Mouse (Mus musculus): ENCODE results near the gene Arpc2. TPM values are rescaled to one million over a fixed set of nuclear protein-coding genes. Genes with fewer than 3 reads are reported as not detected.

Gene Arpc2
- polyA plus RNA-seq, 1 experiment from 2014 or later: 648 TPM

DNA sequence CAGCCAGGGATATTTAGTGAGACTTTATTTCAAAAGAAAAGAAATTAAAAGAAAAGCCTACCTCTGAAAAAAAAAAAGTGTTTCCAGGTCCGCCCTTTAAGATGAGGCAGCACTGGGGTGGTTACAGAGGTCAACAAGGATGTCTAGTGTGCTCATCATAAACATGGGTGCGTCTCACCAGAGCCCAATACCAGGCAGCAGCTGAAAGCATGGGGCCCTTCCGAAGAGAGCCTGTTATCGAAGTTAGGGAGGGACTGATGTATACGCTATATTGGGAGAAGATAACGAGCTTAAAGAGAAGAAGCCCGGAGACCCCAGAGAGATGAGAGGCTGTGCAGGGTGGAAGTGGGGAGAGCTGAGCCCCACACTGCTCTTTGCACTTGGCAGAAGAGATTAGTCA, 3.3 kb downstream of the Arpc2 start:
- no peak for DNase-seq (ENCODE audit: low spot score)

DNA sequence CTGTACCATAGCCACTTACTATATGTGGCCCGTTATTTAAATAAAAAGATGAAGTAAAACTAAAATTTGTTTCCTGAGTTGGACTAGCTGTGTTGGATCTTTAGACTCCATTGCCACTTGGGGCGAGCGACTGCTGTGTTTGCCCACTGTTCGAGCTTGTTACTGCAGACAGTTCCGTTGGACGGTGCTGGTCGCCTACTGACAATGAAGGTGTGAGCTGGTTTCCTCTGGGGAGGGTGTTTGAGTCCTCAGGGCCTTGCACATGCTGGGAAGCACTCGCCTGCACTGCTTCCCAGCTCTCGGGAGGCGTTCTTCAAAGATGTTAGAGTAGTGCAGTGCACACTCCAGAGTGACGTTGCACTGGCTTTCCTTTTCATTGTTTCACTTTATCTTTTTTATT, 3.7 kb downstream of the Arpc2 start:
- no peak for DNase-seq (ENCODE audit: low spot score)

DNA sequence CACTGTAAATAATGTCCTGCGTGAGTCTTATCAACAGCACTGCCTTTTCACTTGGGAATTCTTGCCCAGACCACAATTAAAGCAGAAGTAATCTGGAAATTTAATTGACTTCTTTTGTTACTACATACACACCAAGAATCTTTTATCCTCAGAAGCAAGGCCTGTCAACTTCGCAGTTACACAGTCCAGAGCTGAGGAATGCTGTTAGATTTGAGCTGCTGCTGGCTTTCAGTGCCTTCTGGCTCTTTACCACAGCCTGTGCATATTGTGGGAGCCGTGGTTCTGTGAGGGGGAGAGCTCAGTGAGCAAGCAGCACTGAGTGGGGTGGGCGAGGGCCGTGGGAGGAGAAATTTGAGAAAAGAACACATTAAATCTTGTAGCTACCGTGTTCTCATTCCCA, 4.4 kb downstream of the Arpc2 start:
- DNase-seq (ENCODE audit: low spot score): no peak

DNA sequence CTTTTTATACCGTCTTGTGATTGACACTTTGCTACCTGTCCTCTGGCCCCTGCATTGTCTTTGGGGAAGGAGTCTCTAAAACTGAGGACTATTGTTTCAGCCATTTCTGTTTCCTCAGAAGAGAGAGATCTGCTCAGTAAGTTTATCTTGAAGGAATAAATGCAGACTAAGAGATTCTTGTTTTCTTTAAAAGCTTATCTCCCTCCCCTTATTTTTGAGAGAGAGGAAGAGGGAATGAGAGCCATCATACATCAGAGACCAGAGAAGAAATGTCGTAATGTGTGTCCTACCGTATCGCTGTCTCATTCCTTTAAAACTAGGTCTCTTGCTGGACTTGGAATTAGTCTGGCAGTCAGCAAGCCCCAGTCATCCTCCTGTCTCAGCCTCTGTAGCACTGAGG, 4.9 kb downstream of the Arpc2 start:
- DNase-seq (ENCODE audit: low spot score): no peak

DNA sequence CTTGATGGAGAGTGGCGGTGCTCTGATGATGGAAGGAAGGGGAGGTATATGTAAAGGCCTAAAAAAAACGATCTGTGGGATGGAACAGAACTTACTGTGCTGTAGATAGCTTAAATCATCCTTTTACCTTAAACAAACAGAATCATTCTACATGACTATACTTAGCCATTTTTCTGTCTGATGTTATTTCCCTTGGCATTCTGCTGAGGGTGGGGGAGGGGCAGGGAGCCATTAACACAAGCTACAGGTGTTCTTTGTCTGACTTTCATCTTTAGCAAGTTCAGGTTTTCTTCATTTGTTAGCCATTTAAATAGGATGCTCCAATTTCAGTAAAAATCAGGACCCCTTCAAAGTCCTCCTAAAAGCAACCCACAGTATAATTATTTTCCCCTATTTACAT, 9.6 kb downstream of the Arpc2 start:
- peak; percentile 48 for DNase-seq (ENCODE audit: low spot score)

DNA sequence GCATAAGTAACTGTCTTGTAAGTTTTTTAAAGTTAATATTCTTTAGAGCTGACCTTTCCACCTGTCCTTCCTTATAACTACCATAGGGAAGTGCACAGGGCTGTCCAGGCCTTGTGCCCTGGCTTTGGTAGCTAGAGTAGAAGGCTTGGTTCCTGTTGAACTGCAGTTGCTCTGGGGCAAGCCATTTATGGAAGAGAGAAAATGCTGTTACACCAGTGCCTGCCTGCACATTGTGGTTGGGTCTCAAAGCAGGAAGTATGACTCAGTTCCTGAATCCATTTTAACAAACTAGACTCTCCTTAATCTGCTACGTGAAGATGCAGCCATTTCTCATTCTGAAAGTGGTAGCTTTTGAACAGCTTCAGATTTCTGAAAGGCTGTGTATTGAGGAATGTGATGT, 12.9 kb downstream of the Arpc2 start:
- DNase-seq (ENCODE audit: low spot score): peak; percentile 71

DNA sequence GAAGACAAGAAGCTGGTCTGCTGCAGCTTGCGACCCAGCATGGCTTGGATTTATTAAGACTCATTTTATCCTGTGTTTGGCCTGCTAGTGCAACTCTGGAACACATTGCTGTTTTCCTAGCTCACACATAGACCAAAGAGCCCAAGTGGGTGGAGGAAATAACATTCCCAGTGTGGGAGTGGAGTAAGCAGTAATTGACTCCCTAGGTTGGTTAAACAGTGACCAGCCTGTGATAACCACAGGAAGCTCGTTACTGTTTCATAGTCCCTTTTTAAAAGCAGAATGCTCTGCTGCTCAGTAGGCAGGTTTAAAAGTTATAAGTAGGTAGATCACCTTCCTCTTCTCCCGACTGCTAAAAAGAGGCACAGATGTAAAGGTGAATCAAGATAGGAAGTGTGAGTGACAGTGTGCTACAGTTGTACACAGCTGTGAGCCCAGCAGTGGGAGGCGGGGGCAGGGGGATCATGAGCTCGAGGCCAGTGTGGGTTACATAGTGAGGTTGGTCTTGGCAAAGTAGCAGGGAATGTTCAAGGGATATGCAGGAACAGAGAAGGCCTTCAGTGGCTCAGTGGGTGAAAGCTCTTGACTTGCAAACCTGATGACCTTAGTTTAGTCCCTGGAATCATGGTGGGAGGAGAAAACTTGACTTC, 13.6 kb downstream of the Arpc2 start:
- DNase-seq (ENCODE audit: low spot score): no peak

DNA sequence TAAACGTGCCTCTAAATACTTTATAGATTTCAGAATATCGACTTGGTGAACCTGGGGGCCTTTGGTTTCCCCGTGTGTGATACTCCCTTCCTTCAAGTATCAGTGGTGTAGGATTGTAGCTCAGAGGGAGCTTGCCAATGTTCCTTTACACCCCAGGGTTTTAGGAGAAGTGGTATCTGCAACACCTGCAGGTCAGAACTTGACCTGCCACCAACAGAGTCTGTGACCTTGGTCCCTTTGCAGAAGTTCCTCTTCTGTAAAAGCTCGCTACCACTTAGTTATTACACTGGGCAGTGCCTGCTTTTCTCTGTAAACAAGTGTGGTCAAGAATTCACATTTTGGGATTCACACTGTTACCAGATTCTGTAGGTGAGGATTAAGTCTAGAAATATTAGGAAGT, 14.2 kb downstream of the Arpc2 start:
- no peak for DNase-seq (ENCODE audit: low spot score)

DNA sequence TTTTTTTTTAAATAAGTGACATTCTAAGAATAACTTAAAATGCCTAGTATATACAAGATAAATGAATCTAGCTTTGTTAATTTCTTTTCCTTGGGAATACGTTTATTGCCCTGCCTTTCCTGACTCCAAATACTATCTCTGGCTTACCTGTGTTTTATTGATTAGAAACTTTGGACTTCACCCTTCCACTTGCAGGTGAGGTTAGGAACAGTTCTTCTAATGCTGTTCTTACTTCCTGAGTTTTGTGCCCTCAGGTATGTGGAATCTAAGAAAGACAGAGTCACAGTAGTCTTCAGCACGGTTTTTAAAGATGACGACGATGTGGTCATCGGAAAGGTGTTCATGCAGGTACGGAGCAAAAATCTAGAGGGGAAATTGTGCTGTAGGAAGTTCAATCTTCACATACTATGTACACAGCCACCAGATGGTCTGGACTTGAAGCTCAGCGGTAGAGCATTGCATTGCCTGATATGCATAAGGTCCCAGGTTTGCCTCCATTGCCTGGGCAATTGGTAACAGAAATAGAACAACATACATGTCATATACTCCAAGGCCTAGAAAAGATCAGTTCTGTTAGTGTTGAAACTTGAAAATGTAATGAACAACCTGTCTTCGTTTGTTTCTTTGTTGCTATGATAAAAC, 19.9 kb downstream of the Arpc2 start:
- DNase-seq (ENCODE audit: low spot score): no peak

DNA sequence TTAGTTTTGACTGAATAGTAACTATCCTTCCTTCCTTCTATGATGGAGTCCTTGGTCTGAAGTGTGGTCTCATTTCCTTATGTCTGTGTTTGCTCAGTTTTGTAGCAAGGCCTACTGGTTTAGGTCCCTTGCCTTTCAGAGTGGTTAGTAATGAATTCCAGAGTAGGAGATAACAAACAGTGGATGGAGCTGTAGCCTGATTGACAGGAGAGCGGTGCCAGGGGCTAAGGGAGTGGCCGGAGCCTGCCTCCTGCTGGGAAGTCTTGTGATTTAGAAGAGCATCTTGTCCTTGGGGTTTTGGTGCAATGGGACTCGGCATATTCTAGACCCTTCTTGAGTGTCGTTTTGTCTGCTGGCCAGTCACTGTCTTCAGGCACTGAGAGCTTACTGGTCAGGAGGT, 20.9 kb downstream of the Arpc2 start:
- DNase-seq (ENCODE audit: low spot score): no peak

DNA sequence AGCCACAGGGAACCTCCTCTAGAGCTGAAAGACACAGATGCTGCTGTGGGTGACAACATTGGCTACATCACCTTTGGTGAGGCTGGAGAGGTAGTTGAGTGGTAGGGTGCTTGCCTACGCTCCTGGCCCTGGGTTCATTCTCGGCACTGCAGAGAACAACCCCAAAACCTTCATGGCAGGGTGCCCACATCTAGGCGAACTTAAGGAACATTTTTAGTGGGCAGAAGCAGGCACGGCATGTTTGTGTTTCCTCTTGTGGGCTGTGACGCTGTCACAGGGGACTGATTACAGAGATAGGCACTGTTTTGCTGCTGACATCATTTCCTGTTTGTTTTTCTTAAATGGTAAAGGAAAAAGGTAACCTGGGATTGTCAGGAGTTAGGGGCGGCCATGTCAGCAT, 26.6 kb downstream of the Arpc2 start:
- peak; percentile 19 for DNase-seq (ENCODE audit: low spot score)

DNA sequence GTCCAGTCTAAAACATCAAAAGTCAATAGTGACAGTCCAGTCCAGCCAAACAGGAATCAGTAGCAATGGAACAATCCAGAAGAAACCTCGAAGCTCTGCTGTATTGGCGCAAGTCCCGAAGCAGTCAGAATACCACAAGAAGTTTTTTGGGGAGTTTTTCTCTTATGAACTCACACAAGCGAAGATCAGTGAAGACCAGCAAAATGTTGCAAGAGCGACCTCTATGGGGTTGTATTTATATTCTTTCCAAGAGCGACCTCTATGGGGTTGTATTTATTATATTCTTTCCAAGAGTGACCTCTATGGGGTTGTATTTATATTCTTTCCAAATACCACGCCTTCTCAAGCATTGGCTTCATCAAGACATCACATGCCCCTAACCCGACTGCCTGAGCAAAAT, 32.9 kb downstream of the Arpc2 start:
- no peak for DNase-seq (ENCODE audit: low spot score)

DNA sequence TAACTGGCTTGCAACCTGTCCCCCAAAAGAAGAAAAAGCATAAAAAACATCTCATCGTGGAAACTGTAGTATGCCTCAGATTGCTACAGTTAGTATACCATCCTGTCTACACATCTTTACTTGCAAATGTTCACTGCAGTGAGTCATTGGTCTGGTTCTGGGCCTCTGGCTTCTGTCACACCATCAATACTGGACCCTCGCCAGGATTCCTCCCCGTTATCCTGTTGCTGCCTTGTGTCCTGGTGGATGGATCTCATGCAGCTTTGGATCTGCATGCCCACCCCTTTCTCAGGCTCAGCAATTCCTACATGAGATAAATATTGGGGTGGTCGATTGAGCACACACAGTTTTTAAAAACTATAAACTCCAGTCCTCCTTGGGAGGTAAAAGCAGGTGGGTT, 35.8 kb downstream of the Arpc2 start:
- no peak for DNase-seq (ENCODE audit: low spot score)

DNA sequence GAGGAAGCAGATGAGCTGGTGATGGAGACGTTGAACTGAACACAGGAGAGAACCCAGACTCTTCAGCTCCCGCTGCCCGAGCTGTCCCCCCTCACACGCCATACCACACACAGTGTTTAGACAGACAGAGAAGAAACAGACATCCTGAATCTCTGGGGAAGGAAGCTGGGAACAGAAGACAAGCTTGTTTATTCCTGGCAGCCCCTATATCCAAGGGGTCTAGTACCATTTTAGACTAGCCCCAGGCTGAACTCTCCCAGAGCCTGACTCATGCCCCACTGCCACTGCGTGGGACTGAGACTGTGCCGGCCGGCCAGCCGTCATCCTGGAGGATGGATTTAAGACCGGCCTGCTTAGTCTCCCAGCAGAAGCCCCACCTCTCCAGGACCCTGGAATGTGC, 39.1 kb downstream of the Arpc2 start:
- no peak for DNase-seq (ENCODE audit: low spot score)

DNA sequence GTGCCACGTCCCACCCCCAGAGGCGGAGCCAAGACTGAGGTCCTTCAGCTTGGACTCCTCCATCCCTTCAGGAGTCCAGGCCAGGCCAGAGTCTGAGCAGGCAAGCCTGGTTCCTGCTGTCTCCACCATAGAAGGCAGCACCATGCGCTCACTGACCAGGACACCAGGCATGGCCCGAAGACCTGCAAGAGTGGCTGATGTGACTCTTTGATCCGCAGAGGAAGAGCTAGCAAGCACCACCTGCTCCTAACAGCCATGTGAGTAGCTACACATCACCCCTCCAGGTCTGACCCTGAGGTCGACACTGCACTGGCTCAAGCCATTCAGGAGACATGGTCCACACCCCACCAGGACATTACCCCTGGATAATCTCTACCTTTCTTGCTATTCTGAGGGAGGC, 41.2 kb downstream of the Arpc2 start:
- DNase-seq (ENCODE audit: low spot score): no peak

DNA sequence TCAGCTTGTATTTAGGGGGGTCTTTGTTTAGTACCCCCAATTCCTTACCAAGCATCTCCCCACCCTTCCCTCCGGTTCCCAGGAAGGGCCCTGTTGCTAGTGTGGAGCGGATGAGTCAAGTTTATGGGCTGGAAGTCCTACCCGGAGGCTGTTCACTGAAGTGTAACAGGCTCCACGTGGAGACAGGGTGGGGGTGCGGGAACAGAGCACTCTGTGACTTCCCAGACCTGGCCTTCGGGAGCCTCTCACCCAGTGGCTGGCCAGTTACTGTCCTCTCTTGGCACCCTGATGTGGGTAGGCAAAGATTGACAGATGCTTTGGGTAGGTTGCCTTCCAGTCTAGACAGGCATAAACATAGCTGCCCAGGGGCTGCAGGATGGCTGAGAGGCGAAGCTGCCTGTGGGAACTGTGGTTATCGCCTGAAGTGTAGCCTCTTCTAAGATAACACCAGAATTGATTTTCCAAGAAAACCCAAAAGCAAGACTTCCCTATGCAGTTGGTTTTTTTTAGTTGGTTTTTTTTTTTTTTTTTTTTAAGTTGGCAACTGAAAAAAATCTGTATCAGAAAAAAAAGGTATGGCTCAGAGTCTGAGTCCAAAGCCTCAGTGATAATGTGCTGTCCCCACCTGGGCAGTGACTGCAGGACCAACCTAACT, 42.1 kb downstream of the Arpc2 start:
- DNase-seq (ENCODE audit: low spot score): no peak

DNA sequence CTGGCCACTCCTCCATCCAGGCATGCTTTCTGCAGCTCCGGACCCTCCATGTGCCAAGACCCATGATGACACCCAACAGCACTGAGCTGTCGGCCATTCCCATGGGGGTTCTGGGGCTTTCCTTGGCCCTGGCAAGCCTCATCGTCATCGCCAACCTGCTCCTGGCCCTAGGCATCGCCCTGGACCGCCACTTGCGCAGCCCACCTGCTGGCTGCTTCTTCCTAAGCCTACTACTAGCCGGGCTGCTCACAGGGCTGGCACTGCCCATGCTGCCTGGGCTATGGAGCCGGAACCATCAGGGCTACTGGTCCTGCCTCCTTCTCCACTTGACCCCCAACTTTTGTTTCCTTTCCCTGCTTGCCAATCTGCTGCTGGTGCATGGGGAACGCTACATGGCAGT, 42.7 kb downstream of the Arpc2 start, which contains the start of gene Gpbar1:
Gene Gpbar1, plus strand, starts transcription at position 13 of the 400 bp plus-strand sequence.
- no peak for DNase-seq (ENCODE audit: low spot score)

DNA sequence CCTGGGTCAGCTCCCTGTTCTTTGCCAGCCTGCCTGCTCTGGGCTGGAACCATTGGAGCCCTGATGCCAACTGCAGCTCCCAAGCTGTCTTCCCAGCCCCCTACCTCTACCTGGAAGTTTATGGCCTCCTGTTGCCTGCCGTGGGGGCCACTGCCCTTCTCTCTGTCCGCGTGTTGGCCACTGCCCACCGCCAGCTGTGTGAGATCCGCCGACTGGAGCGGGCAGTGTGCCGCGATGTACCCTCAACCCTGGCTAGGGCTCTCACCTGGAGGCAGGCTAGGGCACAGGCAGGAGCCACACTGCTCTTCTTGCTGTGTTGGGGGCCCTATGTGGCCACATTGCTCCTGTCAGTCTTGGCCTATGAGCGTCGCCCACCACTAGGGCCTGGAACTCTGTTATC, 43.1 kb downstream of the Arpc2 start:
- DNase-seq (ENCODE audit: low spot score): no peak

DNA sequence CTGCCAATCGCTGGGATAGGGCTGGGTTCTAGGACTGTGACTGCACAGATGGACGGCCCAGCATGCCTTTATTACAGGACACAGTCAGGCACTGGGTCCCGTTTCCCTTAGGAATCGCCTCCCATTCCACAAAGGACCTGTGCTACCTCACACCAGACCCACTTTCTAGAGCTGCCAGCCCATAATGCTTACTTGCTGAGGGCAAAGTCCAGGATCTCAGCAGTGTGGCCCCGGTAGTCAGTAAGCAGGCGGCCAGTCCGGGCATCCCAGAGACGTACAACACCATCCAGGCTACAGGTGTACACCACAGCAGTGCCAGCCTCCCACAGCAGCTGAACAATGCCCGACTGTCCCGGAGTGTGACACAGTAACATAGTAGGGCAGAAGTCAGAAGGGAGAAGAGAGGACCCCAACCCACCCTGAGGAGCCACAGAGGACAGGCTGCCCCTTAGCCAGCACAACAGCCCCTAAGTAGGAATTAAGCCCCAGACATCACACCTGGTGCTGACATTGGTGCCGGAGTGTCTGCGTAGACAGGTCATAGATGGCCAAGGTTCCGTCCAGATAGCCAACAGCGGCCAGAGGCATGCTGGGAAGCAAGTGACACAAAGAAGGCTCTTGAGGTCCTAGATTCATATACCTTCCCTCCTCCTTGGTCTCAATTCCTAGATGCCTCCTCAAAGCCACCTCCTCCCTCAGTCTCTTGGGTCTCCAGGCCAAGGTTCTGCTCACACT, 44.9 kb downstream of the Arpc2 start:
- DNase-seq (ENCODE audit: low spot score): no peak

DNA sequence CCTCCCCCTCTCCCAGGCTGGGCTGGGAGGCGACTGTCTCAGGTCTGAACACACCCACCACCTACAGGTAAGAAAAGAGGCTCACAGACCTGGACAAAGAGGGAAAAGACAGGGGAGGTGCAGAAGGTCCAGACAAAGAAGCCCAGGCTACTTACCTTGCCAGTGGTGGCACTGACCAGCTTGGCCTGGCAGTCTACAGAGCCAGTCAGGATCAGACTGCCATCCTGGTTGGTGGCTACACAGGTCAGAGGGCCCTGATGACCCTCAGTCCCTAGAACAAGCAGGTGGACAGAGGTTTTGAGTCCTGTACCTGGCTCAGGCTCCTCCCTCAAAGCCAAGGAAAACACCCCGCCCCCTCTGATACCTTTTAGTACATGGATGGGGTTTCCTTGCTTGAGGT, 45.5 kb downstream of the Arpc2 start:
- no peak for DNase-seq (ENCODE audit: low spot score)

DNA sequence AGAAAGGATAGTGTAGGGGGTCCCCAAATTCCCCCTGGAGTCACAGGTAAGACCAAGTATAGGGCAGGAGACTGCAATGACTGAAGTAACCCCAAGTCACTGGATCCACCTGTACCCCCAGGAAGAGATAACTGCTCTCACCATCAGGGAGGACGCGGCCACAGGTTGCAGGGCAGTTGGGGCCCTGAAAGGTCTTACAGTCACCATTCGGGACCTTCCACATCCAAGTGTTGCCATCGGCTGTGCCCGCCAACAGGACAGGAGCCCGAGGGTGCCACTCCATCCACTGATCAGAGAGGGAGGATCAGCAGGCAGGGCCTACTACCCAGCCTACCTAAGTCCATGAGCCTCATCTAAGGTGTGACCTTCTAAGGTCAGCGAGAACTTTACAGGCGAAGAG, 46.0 kb downstream of the Arpc2 start:
- no peak for DNase-seq (ENCODE audit: low spot score)

DNA sequence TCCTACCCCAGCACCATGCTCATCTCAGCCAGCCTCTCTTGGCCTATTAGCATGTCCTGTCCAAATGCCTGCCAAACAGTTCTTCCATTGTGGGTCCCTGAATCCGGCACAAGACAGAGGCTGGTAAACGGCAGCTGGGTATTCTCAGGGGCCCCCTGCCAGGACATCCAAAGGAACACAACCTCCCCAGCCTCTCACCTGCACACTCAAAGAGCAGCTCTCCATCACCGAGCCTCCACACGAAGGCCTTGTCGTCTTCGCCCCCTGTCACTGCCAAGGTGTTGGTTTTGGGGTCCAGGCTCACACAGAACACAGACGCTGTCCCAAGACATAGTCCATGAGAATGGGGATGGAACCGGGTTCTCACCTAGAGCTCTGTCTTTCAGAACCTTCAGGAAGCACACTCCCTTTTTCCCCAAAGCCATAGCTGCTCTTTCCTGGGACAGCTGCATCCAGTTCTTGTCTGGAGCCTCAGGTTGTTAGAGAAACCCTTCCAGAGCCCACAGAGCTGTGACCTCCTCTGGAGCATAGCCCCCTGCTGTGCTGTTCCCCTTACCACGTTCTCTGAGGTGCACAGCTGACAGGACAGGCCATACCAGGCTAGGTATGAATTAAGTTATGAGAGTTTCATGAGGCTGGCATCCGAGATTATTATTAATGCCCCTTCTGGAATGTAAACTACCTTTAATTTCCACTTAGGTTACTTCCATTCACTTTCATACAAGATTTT, 47.2 kb downstream of the Arpc2 start:
- DNase-seq (ENCODE audit: low spot score): no peak

Data from thymus, postnatal 0 days (tissue).